Mouse (Mus musculus) thymus, postnatal 25 days (tissue): ENCODE measurements around the gene Ubr2.
A peak's percentile ranks its signal among the peaks of the same experiment; 100 is the strongest.

Source experiments
- DNase-seq: peaks from one replicate; pipeline ENCODE4 v3.0.0; 2022

The Ubr2 gene

DNA sequence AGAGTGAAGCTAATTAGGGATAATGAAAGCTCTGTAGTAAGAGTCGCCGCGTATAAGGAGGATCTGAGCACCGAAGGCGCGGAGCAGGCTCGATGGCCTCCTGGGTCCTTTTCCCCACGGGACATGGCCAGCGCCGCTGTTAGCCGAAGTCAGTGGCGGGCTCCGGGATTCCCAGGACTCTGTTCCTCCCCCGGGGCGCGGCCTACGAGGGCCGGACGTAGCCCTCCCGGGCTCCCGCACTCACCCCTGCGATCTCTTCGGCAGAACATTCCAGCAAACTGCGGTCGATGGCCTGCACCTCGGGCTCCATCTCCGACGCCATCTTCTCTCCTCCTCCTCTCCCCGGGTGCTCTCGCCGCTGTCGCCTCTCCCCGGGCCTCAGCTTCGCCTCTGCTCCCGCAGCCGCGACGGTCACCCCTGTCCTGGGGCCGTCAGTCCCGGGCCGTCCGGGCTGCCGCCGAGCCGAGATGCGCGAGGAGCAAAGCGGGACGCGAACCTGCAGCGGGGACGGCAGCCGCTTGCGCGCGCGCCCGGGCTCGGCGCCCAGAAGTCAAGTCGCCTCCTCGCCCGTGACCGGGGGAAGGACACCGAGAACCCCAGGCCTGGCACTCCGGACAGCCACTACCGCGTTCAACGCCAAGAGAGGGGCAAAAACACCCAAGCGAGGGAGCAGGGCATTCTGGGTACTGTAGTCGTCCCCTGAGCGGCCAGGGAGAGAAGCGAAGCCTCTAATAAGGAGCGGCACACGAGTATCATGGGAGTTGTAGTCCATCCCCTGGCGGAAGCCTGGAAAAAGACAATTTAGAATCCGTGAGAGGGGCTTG is at the start of gene Ubr2:
Gene Ubr2, minus strand, starts transcription at position 659 of the 824 bp plus-strand sequence.
- peak; percentile 86 for DNase-seq

- DNase-seq = no peak
Measured at GRCm38 (mm10) chr17:47059836-47060360, 49.5 kb upstream of the Ubr2 start.

DNA sequence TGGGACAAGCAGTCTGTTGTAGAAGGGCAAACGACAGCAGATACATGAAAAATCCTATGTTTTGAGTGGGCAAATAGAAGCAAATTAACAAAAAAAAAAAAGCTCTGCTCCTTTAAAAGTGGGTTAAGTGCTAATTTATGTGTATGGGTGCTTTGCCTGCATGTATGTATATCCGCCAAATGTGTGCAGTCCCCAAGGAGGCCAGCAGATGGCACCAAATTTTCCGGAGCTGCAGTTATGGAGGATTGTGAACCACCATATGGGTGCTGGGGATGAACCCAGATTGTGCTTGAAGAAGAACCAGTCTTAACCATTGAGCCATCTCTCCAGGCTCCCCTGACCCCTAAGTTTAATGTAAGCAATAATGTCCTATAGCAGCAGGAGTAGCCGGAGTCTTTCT is 47.6 kb upstream of the Ubr2 start:
- DNase-seq = no peak

DNA sequence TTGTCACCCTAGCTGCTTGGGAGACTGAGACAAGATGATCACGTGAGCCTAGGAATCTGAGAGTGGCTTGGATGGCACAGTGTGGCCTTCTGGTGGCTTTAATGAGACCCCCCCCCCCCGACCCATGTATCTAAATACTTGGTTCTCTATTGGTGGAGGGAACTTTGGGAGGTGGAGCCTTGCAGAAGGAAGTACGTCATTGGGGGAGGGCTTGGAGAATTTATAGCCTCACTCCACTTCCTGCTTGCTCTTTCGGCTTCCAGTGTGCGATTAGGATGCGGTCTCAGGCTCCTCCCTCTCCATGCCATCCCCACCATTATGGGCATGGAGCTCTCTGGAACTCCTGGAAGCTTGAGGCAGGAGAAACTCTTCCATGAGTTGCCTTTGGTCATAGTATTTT is 46.1 kb upstream of the Ubr2 start:
- no peak for DNase-seq

DNA sequence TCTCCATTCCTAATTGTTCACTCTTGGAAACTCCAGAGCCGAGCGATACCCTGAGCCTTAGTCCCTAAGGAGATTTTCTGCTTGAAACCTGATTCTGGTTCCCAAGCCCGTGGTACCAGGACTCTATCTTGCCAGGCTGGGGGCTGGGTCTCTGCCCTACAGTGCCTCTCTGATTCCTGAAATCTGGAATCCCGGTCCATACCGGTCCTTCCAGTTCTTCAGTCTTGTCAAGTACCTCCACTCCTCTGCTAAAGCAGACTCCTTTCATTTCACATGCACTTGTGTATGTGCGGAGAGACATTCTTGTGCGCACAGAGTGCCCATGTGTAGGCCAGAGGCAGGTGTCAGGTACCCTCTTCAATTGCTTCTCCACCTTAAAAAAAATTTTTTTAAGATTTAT is 44.8 kb upstream of the Ubr2 start:
- DNase-seq = no peak

DNA sequence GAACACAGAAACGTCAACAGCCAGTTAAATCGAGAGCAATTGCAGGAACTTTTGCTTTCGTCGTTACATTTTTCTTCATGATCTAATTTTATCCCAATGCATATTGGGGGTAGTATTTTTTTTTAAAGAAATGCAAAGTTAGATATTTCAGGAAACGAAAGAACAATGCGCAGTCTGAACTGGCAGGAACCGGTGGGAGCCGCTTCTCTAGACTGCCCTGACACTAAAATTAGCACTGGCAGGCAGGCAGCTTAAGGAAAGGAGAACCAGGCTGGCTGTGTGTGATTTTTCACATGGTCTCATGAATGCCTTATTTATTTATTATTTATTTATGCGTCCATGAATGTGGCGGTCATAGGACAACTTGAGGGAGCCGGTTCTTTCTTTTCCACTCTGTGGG is 44.3 kb upstream of the Ubr2 start:
- DNase-seq = no peak

DNA sequence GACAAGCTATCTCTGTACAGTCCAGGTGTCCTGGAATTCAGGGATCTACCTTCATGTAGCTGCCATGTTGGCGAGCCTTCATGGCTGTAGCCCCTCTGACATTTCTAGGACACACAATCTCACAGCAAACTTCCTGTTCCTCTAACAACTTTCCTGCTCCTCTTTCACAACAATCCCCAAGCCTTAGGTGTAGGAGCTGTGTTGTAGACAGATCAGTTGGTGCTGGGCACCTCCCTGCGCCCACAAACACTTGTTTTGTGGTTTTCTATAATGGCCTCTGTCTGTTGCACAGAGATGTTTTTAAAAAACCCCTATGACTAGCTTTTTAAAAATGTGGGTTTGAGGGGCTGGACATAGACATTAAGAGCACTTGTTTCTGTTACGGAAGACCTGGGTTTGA is 40.3 kb upstream of the Ubr2 start:
- DNase-seq = no peak

GRCm38 (mm10) chr17:47042866-47043265 is 32.5 kb upstream of the Ubr2 start:
- no peak for DNase-seq

DNA sequence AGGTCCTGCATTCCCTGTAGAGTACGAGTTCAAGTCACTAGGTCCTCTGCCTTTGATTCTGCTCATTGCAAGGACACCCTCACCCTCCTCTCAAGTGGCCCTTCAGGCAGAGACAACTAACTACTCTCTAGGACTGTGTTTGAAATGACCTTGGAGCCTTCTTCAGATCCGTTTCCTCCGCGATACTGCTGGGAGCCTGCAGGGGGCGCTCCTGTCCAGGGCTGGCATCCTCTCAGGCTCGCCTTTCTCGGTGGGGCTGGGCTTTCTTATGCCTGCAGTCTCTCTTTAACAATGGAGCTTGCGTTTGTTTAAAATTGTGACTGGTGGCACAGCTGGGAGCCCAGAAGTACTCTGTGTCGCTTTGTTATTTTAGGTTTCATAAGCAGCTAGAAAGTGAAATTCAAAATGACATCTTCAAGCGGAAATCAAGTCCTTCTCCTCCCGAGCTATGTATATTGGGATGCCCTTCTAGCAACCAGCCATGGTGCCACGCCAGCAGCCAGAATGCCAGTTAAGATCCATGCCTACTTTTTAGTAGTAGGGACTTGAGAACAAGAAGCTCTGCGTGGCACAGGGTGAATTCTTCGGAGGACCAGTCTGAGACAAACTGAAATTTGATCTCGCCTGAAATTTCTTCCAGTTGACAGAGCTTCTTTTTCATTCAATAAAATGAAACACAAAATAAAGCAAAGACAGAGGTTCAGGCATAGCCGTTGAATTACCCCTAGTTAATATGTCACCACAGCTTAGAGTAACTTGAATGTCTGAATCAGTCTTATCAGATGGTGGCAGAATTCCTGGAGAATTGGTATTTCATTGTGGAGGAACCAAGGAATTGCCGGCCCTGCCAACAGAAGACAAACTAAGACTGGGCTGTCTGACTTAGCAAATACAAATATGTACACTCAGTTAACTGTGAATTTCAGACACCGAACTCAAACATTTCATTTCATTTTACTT is 28.8 kb upstream of the Ubr2 start:
- DNase-seq = peak; percentile 79

DNA sequence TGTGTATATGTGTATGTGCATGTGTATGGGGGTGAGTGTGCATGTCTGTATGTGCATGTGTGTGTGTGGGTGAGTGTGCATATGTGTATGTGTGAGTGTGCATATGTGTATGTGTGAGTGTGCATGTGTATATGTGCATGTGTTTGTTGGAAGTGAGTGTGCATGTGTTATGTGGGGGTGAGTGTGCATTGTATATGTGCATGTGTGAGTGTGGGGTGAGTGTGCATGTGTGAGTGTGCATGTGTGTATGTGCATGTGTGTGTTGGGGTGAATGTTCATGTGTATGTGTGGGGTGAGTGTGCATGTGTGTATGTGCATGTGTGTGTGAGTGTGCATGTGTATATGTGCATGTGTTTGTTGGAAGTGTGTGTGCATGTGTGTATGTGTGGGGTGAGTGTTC is 24.2 kb upstream of the Ubr2 start:
- DNase-seq = no peak

GRCm38 (mm10) chr17:47033643-47034042 is 23.3 kb upstream of the Ubr2 start:
- peak; percentile 43 for DNase-seq

DNA sequence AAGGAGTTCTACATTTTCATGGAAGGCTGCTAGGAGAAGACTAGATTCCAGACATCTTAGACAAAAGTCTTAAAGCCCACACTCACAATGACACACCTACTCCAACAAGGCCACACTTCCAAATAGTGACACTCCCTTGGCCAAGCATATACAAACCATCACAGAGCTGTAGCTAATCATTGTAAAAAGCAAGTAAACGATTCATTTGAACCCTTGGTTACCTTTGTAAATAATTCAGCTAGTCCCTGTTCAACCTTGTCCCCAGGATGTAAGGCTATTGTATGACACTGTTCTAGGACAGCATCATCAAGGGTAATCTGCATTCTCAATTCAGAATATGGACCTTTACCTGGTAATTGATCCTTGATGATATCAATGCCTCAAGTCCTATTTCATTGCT is 14.4 kb upstream of the Ubr2 start:
- DNase-seq = no peak

DNA sequence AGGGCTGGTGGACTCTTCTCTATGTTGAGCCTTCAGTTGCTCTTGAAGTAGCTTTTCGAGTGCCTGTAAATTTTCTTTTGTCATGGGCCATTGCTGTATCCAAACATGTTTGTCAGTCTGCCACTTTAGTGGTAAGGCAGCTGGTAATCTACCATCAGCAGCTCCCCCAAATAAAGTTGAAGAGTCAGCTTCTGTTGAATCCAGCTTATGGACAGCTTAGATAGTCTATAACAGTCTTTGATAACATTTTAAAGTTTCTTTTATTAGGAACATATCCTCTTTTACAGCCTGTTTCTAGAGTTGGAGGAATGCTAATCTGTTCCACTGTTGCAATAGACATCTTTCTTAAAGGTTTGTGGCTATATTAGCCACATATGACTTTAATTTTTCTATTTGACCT is 13.0 kb upstream of the Ubr2 start:
- DNase-seq = no peak

DNA sequence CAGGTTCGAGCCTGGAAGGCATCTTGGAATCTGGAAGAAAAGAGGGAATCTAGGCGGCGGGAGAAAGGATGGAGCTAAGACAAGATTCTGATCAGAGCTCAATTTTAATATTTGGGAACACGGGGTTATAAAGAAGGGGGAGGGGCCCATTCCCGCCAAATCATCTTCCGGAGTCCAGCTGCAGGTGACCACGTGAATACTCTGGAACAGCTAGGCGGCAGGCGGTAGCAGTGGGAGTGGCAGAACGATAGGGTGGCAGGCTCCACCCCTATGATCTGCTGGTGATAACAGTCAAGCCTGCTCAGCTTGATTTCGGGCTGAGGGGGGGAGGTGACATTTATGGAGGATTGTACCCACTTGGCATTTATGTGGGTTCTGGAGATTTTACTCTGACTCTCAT is 2.5 kb upstream of the Ubr2 start:
- no peak for DNase-seq

GRCm38 (mm10) chr17:47011661-47012043 is 1.3 kb upstream of the Ubr2 start:
- no peak for DNase-seq

DNA sequence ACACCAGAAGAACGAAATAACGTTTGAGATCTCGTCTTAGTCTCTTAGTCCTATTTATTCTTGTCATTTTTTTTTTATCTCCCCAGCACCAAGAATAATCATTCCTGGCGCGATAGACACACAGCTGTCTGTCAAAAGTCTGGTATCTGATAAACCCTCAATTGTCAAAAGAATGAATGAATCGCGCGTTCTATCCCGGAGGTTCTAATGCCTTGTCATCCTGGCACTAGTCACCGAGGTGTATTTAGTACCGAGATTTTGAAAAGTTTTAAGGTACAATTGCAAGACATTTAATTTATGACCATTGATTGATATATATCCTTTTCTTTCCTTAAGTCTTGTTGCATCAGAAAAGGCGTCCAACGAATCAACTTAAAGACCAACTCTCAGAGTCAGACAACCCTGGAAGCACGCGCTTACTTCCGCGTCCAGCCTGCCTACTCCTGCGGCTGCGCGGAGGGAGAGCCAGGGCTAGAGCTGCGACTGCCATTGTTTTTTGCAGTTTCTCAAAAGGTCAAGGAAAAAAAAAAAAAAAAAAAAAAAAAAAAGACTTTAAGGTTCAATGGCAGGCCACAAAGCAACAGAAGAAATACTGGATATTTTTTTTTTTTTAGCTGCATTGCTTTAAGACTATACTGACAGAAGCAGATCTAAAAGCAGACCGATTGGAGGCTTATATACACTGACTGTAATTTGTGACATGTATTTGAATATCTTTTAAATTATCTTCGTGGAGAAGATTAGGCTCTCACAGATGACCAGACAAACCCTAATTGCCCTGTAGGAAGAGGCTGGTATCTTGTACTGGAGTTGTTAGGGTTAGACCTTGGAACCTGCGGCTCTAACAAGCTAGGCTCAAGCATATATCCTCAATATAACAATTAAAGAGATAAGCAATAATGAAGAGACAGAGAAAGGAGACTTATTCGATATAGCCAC is 635 bp upstream of the Ubr2 start:
- peak; percentile 71 for DNase-seq

GRCm38 (mm10) chr17:47009546-47009897 is 834 bp downstream of the Ubr2 start:
- peak; percentile 24 for DNase-seq

GRCm38 (mm10) chr17:47009016-47009415 is 1.3 kb downstream of the Ubr2 start:
- DNase-seq = no peak

- DNase-seq = no peak
Measured at GRCm38 (mm10) chr17:47008506-47008905, 1.9 kb downstream of the Ubr2 start.

GRCm38 (mm10) chr17:47006741-47007140 is 3.6 kb downstream of the Ubr2 start:
- DNase-seq = no peak

DNA sequence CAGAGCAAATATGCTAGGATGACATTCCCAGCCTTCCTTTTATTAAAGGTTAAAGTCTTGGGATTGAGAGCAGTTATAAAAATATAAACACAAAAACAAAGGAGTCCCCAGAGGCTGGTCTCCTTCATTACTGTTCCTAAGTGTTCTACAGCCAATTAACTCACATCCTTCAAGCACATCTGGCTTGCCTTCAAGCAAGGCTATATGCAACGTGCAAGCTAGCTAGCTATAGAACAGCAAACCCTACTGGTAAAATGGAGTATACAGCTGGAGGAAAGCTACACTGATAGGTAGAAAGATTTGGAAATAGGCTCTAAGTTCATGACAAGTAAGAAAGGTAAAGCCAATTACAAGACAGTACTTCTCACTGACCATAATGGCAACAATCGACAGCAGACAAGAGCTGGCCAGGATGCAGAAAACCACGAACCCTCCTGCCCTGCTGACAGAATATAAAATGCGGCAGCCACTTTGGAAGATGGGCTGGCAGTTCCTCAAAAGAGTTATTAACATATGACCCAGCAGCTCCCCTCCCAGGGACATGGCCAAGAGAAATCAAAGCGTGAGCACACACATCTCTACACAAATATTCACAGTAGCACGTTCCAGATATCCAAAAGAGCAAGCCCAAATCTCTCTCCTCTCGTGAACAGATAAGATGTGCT is 4.5 kb downstream of the Ubr2 start:
- no peak for DNase-seq

DNA sequence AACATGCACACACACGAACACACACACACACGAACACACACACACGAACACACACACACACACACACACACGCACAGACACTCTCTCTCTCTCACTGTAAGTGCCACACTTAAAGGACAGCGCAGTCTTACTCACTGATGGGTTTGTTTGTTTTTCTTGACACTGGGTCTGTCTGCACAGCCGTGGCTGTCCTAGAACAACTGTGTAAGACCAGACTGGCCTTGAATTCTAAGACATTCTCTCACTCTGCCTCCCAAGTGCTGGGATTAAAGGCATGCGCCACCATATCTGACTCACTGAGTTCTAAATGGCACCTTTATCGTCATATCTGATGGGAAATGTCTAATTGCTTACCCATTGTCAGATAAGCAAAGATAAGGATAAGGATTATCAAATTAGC is 7.1 kb downstream of the Ubr2 start:
- DNase-seq = no peak
